23 mouse cellular contexts compared by ENCODE assay signal in the genomic region with DNA sequence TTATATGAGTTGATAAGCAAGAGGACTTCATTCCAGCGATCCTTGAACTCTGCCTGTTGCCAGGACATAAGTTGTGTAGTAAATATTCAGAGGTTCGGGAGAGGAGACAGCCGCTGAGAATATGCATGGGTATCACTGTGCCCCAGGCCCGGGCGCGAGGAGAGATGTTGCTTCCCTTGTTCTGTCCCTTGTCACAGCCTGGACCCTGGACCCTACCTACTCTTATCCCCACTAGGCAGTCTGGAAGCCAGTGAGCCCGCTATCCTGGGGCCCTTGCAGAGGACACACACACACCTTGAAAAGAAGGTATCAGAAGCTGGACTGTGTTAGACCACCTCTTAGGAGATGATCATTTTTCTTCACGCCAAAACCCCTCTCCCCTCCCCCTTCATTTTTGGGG.
DNase-seq lines count a peak whose midpoint lies in the region; ATAC-seq and TF ChIP-seq lines count a peak whose summit lies in the region.
"Had no signal": no experiment of that assay in that cellular context is flagged by ENCODE, and none has a peak within 500 bp of the region (broad histone marks: within the 10 kb centered on the region; RNA-seq: fewer than 3 reads in every experiment).

No protein-coding gene starts in this region.

- no peak for TF ChIP-seq POLR2A in small intestine, adult 2 months (IDR thresholded peaks at IDR 0.05; ENCODE audit: low read depth, low read length)

- H3K4me3 ChIP-seq in intestine, embryonic 16.5 days (ENCODE audit: low read length), result no peak overlapping the region
- H3K4me3 ChIP-seq in small intestine, adult 2 months (ENCODE audit: low read depth, low read length), result no peak overlapping the region
- H3K4me3 ChIP-seq: forebrain, embryonic 10.5 days; forebrain, embryonic 13.5 days; heart, embryonic 12.5 days; heart, embryonic 15.5 days had no signal

- H3K4me2 ChIP-seq in intestine, embryonic 16.5 days (ENCODE audit: low read depth, low read length), result no peak overlapping the region
- H3K4me2 ChIP-seq: forebrain, embryonic 13.5 days; heart, embryonic 12.5 days; heart, embryonic 15.5 days; hindbrain, embryonic 14.5 days had no signal

- no peaks in the 10 kb centered on the region for H3K36me3 ChIP-seq in intestine, embryonic 16.5 days (ENCODE audit: control insufficient read depth, insufficient read depth, low read length)
- no peaks in the 10 kb centered on the region for H3K36me3 ChIP-seq in small intestine, adult 2 months (ENCODE audit: control insufficient read depth, insufficient read depth, low read length)
- H3K36me3 ChIP-seq: forebrain, embryonic 10.5 days; heart, embryonic 12.5 days; heart, embryonic 15.5 days had no signal

- H3K9me3 ChIP-seq in intestine, embryonic 16.5 days (ENCODE audit: control insufficient read depth, low read length), result no peaks in the 10 kb centered on the region
- H3K9me3 ChIP-seq: forebrain, embryonic 13.5 days; heart, embryonic 12.5 days; heart, embryonic 15.5 days had no signal

- no peak for TF ChIP-seq CTCF in small intestine, adult 2 months (IDR thresholded peaks at IDR 0.05; ENCODE audit: extremely low read depth, insufficient read length, insufficient replicate concordance, low read depth, low read length)

- H3K4me1 ChIP-seq in intestine, embryonic 16.5 days (ENCODE audit: control insufficient read depth, insufficient read depth, low read length), result no peaks in the 10 kb centered on the region; the same call in 1 of the 2 replicates
- H3K4me1 ChIP-seq in small intestine, adult 2 months (ENCODE audit: control insufficient read depth, insufficient read depth, insufficient read length, low read length), result peaks cover 21% of the 10 kb centered on the region

- peaks cover 7% of the 10 kb centered on the region for H3K27me3 ChIP-seq in intestine, embryonic 16.5 days (replicated peaks; ENCODE audit: control insufficient read depth, insufficient read depth, low read length)
- no peaks in the 10 kb centered on the region for H3K27me3 ChIP-seq in small intestine, adult 2 months (ENCODE audit: control insufficient read depth, insufficient read depth, low read length)

- H3K9ac ChIP-seq in intestine, embryonic 16.5 days (ENCODE audit: low read depth, low read length), result no peak overlapping the region
- H3K9ac ChIP-seq: forebrain, embryonic 13.5 days; heart, embryonic 12.5 days; heart, embryonic 15.5 days; hindbrain, embryonic 14.5 days had no signal

- no peak overlapping the region for H3K27ac ChIP-seq in intestine, embryonic 16.5 days (ENCODE audit: low read length)
- peak overlapping the region; percentile 1; the same call in 1 of the 2 replicates for H3K27ac ChIP-seq in small intestine, adult 2 months (ENCODE audit: insufficient read depth, low read depth, low read length)
- H3K27ac ChIP-seq: forebrain, embryonic 10.5 days; forebrain, embryonic 13.5 days; heart, embryonic 15.5 days; hindbrain, embryonic 14.5 days; hindbrain, postnatal 0 days had no signal

- WGBS in intestine, embryonic 16.5 days, result 73% methylated on average over 8 of the region's 8 CpGs
- WGBS in small intestine, adult 2 months, result 46% methylated on average over 8 of the region's 8 CpGs

- intact Hi-C loops in heart, postnatal 14 days (cut with DNase I), result no loop called here

- ATAC-seq in intestine, embryonic 16.5 days, result 0 out of 2 replicates have a peak, but pooled peaks have one; percentile 39
- ATAC-seq: CD4-positive, CD25-positive, alpha-beta regulatory T cell, adult 4 months; forebrain, embryonic 13.5 days; forebrain, embryonic 16.5 days; hindbrain, postnatal 0 days; inflammation-experienced regulatory T-cells, adult 6 months had no signal

- DNase-seq in heart, adult 11 months, result peak; percentile 90
- no peak for DNase-seq in heart, postnatal 14 days
- DNase-seq in testis, postnatal 14 days (ENCODE audit: low spot score), result peak; percentile 26
- DNase-seq in right cerebral cortex, postnatal 4 days, result no peak
- no peak for DNase-seq in left cerebral cortex, adult 9 months (ENCODE audit: low spot score in 2 of 2)
- DNase-seq: adrenal gland, adult 2 months; adrenal gland, postnatal 36 days; cerebellum, adult 2 months; cerebellum, adult 9-11 months; cerebellum, postnatal 36 days; heart, adult 18-20 months; heart, postnatal 4 days had no signal

Comparison
In these comparisons a context has a peak if more than half of its experiments do, and no peak if none do; other contexts are left out.
1. DNase-seq: peak in heart, adult 11 months (single experiment) and testis, postnatal 14 days (single experiment); none in heart, postnatal 14 days (0 of 2), right cerebral cortex, postnatal 4 days (single experiment) and left cerebral cortex, adult 9 months (0 of 2).